Mouse (Mus musculus): ENCODE measurements around the gene Poln.

Gene Poln

DNA sequence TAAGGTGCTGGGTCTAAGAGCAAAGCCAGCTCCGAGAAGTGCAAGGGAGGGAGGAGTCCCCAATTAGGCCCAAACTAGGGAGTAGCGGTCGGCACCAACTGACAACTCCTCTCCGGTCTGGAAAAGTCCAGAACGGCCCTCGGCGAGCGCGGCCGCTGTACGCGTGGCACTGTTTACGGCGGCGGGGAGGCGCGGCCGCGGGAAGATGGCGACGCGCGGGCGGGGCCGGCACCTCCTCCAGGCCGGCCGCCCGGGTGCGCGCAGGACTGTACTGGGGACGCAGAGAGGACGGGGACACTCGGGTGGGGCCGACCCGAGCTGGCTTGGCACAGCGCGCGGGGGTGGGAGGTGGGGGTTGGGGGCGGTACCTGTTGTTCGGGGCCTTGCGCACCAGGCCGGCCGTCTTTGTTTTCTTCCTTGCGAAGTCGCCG, 17.7 kb upstream of the Poln start:
- DNase-seq (ENCODE audit: low spot score in 2 of 2): peak; percentile 28 to 45

DNA sequence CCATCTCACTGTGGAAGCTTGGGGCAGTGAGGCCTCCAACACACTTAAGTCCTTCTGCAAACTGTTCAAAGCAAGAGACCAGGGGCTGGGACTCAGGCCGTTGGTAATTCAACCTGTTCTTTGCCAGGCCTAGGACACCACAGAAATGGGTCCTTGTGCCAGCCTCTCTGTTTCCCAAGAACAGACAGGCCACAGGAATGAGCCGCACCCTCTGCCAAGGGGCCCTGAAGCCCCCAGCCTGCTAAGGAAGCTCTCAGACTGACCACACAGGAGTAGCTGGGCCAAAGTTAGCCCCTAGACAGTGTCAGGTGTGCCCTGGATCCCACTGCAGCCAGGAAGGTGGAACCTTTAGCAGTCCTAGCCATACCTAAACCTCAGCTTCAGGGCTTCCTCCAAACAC, 17.1 kb upstream of the Poln start:
- DNase-seq (ENCODE audit: low spot score in 2 of 2): no peak

DNA sequence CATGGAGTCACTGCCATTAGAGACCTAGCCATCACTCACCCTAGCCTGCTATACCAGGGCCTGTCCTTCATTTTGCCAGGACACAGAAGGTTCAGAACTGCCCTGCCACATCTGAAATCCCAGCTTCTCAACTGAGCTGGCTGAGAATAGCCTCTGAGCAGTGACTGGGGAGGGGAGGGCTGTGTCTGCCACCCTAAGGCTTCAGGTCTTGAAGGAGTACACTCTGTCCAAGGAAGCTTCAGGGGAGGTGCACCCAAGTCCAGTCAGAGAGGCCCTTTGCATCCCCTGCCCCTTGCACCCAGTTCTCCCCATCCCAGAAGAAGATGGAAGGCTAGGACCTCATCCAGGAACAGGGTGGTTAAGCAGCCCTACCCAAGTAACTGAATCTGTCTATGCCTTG, 16.5 kb upstream of the Poln start:
- no peak for DNase-seq (ENCODE audit: low spot score in 2 of 2)

DNA sequence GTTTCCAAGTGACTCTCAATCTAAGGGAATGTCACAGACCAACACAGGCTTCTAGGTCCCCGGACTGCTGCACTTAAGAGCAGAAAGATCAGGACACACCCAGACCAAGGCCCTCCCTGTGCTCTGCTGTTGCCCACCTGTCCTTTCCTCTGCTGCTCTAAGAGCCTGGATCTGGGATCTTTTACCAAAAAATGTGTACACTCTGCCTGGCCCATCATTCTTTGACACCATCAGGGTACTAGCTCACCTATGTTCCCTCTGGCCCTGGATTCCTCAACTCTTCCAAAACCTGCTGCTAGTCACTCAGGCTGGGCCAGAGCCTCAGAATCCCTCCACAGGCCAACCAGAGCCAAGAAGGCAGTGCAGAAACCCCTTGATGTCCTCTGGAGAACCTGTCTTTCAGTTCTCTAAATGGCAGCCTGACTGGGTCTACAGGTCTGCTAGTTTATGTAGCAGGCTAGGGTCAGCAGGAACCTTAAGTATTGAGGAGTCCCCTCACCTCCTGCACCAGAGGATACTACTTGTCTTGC, 15.9 kb upstream of the Poln start:
- peak in 1 of 2 experiments; percentile 0 for DNase-seq (ENCODE audit: low spot score in 2 of 2)

DNA sequence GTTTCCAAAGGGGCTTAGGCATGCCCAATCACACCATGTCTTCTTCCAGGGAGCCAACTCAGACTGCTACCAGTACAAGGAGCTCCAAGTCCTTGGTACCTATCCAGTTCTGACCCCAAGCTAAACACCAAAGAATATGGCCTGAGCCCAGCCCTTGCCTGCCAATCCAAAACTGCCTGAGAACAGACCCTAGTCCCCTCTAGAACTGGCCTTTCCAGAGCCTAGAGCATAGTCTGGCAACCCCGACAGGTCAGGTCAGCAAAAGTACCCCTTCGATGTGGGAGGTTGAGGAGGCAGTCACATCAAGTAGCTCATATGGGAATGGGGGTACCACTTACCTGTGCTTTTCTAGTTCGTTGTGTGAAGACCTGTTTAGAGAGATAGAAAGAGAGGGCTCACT, 14.7 kb upstream of the Poln start:
- DNase-seq (ENCODE audit: low spot score in 2 of 2): peak in 1 of 2 experiments; percentile 0

DNA sequence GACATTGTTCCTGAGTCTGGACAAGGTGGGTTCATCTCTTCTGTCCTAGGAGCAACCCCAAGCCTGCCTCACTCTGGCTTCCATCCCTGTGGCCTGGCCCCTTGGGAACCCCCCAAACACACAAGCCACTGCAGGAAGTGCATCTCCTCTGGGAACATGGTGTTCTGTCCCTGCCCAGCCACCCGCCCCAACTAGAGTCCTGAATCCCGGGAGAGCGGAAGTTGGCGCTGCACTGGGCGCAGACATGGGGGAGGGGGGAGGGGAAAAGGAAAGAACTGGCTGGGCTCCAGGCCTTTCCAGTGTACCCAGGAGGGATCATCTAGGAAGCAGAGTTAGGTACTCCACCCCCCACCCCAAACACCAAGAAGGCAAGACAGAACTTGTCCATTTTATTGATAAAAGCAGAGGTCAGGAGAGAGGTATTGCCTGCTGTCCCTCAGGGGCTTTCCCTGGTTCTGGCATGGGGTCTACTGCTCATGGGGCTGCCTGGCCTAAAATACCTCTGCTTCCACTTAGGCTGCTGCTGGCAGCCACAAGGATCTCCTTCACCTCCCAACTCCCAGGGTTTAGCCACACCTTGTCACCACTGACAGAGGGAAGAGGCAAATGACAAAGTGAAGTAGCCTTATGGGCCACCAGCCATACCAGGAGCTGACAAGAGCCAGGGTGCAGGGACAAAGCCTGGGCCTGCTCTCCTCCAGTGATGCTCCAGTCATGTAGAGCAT, 14.1 kb upstream of the Poln start:
- peak in 1 of 2 experiments; percentile 1 for DNase-seq (ENCODE audit: low spot score in 2 of 2)

DNA sequence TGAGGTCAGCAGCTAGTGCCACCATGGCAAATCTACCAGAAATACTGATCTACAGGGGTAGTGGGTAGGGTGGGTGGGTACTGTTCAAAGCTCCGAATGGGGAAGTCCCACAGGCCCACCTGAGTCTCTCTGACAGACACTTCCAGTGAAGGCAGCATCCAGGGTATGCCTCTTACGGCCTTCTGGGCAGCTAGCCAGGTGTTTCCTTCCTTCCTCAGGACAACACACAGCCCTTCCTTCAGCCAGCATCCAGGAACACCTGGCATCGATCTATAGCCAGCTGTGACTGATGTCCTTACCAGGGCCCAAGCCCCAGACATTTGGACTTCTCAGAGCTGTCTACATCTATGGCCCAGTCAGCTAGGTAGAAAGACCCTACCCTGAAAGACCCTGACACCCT, 13.2 kb upstream of the Poln start:
- DNase-seq (ENCODE audit: low spot score in 2 of 2): no peak

DNA sequence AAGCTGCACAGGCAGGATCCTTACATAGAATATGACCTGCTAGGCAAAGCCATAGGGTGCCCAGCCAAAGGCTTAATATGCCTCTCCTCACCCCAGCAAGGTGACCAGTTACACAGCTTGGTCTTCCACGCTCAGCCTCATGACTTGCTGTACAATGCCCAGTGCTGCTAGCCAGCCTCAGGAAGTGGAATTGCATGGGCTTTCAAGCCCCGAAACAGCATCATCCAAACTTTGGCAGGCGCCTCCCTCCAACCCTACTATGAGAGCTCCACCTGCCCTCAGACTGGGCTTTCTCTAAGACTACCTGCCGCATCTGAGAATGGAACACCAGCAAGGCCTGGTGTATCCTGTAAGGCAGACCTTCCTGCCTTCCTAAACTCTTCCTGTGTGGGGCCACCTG, 8.6 kb upstream of the Poln start:
- no peak for DNase-seq (ENCODE audit: low spot score in 2 of 2)

DNA sequence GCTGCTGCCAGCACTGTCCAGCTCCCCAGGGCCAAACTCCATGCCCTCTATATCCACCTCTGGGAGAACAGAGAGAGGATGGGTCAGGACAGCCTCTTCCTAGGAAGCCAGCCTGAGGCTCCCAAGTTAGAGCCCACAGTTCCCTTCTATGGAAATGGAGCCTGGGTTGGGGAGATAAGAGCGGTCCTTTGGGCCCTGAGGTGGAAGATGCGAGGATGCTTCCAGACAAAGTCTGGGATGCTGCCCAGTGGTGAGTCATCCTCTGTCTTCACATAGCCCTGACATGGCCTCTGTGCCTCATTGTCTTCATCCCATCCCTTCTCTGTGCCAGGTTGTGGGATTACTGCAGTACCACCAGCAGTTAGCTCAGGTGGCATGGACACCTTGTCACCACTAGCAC, 7.8 kb upstream of the Poln start:
- DNase-seq (ENCODE audit: low spot score in 2 of 2): no peak

DNA sequence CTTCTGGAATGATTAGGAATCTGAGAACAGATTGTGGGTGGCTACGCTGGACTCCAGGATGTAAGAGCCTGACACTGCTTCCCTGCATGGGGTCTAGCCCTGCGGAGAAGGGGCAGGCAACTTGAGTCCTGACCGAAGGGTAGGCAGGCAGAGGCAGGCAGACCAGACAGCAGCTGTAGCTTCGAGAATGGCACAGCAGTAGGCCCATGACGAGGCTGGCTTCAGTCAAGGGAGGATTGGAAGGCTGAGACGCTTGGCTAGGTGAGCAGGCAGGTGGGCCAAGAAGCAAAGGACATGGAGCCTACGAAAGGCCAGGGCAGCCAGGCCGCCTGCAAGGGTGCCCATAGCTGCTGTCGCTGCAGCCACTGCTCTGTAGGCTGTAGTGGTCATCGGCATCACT, 7.4 kb upstream of the Poln start:
- DNase-seq (ENCODE audit: low spot score in 2 of 2): no peak

DNA sequence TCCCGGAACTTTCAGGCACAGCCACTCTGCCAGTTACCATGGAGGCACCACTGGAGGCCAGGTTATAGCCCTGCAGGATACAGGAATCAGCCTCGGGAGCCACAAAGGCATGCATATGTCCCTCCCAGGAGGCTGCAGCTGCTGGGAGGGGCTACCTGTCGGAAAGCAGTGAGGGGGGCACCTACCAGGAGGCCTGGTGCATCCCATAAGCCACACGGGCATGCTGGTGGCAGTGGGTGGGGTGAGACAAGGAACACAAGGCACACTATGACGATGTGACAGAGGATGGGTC, 6.1 kb upstream of the Poln start:
- no peak for DNase-seq (ENCODE audit: low spot score in 2 of 2)

DNA sequence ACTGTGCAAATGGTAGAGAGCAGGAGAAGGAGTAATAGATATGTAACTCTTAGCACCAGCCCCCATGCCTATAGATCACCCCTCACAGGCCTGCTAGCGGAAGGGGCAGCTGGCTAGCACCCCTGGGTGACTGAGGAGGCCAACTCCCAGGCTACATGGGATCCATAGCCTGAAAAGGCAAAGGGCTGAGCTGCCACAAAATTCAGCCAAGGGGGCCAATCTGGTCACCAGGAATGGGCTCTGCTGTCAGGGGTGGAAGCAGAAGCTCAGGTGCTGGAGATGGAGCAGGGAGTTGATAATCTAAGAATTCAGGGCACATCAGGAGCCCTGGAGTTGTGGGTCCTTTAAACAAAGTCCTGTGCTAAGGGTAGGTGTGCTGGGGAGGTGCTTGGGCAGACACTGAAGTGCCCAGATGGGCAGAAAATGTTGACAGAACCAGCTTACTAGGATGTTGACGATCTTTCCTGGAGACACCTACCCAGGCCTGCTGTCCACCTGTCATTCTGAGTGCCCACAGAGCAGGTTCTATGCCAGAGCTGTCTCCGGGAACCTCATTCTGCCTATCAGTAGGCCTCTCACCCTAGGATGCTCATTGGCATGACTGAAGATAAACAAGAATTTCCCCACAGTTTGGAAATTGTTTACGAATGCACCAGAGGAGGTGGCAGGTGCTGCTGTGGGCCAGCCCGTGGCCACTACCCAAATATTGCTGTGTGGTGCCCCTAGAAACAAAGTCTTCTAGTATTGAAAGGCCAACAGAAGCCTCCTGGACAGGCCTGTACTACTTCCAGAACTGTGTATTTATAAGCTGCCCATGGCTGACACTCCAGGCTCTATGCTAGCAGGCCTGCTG, 5.5 kb upstream of the Poln start:
- no peak for DNase-seq (ENCODE audit: low spot score in 2 of 2)

DNA sequence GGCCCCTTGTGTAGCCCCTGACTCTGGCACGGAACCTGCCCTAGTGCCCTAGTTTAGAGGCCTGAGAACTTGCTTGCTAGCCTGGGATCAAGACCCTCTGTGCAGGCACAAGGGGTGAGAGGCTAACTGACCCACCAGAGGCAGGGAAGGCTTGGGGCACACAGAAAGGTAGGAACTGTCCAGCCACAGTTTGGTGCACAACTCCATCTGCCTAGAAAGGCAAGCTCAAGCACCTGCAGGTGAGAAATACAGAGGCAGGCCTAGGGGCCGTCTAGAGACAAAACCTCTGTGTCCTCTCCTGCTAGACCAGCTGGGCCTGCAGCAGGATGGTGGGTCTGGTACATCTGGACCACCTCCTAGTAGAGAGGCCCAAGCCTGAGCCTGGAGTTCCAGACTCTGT, 4.8 kb upstream of the Poln start:
- DNase-seq (ENCODE audit: low spot score in 2 of 2): no peak

DNA sequence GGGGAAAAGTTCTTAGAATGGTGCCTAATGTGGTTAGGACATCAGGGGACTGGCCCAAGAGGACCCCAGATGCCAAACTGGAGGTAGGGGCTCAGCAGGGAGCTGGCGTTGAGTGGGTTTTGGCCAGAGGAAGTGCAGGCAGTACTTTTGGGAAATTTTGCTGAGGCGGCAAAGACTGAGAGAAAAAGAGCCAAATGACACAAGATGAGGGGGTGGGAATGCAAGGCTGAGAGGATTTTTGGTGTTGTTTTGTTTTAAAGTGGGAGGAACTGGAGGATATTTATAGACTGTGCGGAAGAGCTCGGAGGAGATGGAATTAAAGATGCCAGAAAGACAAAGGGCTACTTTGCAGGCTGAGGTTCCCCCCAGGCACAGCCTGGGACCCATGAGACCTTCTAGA, 1.5 kb upstream of the Poln start:
- DNase-seq (ENCODE audit: low spot score in 2 of 2): no peak

DNA sequence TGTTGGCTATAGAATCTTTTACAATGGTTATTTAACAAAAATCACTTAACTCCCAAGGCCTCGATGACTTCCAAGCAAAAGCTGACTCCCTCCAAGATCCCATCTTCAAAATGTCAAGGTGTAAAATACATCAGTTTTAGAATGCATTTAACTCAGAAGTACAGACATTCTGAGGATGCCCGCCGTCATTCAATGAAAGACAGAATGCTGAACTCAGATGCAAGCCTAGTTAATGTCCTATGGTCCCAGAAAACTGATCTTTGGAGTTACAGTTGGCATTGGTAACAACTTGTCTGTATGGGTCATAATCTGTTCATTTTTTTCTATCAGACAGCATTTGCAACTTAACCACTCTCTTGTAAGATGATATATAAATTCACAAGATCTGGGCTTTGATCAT, 706 bp upstream of the Poln start:
- DNase-seq (ENCODE audit: low spot score in 2 of 2): no peak

DNA sequence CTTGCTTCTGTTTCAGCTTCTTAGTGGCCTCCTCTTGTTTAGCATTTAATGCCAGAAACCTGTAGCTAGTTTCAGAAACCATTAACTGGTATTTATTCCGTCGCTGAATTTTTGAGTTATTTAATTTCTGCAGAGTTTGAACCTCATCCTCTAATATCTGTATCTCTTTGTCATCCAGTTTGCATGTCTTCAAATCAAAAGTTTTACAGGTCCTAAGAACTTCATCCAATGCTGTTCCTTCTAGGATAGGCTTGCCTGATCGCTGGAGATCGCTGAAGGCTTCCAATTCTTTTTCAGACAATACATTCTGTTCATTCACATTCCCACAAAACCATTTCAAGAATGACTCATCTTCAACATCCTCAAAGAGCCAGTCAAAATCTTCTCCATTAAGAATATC, 1.4 kb downstream of the Poln start:
- no peak for DNase-seq (ENCODE audit: low spot score in 2 of 2)

DNA sequence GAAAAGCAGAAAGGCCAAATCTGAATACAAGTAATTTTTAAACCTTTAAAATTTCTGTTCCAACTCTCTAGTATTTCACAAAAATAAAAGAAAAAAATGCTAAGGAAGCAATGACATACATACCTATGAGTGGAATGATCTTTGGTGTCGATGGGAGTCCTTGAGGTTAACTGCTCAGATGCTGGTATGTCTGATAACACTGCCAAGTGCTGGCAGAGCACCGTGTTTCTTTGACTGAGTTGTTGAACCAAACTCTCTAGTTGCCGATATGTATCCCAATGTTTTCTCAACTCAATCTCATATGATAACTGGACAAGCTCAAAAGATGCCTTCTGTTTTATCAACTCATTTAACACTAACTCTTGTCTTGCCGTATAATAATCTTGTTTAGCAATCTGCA, 3.5 kb downstream of the Poln start:
- DNase-seq (ENCODE audit: low spot score in 2 of 2): no peak

DNA sequence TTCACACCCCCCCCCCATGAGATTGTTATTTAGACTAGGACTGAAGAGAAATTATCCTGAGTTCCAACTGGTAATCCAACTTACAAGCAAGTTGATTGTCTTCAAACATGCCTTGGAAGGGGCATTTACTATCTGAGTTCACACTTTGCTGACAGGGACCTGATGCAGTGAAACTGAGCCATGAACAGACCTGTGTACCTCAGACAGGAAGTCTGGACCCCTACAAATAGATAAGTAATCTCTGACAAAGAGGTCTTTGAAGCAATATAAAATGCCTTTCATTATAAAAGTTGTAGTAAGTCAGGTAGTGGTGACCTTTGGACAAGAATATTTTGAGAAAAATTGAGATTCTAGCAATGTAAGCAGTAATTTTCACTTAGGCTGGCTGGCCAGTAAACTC, 20.8 kb downstream of the Poln start:
- no peak for DNase-seq (ENCODE audit: low spot score in 2 of 2)

DNA sequence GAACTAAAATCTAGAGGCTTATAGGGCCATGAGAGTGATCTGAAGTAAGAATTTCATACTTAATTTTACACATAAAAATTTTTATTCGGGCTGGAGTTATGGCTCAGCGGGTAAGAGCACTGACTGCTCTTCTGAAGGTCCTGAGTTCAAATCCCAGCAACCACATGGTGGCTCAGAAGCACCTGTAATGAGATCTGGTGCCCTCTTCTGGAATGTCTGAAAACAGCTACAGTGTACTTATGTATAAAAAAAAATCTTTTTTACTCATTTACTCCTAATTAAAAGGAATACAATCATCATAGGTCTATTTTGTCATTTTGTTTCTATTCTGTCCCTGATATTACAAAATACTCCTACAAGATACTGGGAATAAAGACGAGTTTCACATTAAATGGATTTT, 21.7 kb downstream of the Poln start:
- DNase-seq (ENCODE audit: low spot score in 2 of 2): no peak

DNA sequence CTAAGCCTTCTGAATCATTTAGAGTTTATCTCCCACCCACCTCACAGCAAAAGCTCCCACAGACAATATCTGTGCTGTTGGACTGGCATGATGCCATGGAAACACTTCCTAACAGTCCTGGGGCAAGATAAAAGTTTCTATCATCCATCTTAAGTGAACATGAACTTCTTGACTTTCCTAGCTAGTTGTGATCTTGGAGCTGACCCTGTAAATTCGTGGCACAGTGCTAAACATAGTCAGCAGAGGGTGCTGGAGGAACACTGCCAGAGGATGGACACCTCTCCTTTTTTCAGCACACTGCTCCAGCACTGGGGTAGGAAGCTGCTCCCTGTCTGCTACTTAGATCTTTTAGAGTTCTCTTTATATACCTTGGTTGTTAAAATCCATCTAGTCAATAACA, 29.5 kb downstream of the Poln start:
- peak in 1 of 2 experiments; percentile 13 for DNase-seq (ENCODE audit: low spot score in 2 of 2)

DNA sequence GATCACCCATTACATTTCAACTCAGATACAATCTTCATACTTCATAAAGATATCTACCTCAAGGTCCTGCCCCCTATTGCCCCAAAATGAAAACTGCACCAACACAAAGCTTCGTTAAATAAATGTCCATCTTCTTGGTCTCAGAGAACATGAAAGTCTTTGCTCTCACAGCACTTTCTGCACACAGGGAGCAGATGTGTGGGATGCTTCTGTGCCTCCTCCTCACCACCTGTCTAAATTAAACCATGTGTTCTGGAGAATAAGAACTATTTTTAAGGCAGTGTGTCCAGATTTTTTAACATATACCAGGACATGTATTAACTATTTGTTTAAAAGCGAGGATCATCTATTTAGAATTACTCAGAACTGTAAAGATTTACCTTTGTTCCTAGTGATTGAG, 36.5 kb downstream of the Poln start:
- no peak for DNase-seq (ENCODE audit: low spot score in 2 of 2)

DNA sequence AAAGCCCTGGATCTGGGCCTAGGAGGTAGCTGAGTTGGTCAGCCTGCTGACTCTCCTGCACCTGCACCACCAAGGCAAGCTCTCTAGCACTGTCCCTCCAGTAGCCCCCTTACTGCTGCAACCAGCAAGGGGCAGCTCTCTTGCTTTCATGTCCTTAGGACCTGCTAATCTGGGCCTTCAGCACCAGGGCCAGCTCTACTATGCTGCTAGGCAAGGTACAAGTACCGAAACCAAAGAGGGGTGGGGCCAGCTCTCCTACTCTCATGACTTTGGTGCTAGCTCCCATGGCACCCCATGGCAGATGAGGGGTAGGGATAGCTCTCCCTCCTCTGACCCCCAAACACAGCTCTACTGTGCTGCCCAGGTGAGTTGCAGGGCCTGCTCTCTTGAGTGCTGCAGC, 45.1 kb downstream of the Poln start:
- no peak for DNase-seq (ENCODE audit: low spot score in 2 of 2)

DNA sequence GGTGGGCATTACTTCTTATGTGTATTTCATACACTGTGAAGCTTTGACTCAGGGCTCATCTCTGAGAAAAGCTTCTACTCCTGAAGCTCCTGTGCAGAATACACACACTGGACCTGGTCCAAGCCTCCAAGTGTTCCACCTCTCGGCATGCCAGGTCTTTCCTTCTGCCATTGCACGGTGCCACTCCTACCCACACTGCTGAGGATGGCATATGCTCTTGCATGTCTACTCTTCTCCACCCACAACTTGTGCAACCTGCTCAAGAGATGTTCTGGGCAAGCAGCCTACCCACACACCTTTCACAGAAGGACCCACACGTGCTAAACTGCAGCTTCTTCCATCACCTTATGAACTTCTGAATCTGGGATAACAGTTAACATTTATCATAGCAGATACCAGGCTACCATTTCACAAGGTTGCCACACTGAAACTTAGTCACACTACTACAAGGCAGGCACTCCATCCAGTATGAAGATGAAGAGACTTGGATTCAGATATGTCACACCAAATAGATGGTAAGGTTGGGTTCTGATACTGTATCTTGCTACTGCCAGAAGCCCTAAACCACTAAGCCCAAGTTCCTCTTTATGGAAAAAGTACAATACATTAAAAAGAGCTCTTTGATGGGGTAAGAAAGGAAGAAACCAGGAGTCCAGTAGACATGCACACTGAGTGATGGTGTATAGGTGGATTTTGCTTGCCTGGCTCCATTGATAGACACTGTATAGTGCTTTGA, 50.0 kb downstream of the Poln start:
- no peak for DNase-seq (ENCODE audit: low spot score in 2 of 2)

Data from spleen, postnatal 14 days (tissue).